Mouse (Mus musculus): ENCODE results near the gene Cacna1i.

DNA sequence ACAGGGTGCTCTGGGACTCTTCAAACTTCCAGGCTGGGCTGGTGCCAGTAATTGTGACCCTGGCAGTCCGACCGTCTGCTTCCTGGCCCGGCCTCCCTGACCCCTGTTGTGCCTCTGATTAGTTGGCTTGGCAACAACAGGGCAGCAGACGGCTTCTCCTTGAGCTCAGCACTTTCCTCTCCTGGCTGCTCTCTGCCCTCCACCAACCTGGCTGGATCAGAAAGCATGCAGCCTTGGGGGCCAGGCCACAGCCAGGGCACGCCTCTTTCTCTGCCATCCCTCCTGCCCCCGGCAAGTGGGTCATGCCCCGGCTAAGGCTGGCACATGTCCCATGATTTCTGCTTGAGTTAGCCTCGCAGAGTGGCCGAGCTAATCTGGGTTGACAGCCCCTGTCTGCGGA, 56.0 kb downstream of the Cacna1i start:
- no peak for TF ChIP-seq CTCF (conservative IDR thresholded peaks at IDR 0.05; ENCODE audit: low read length)
- no peak for TF ChIP-seq NANOG (IDR thresholded peaks at IDR 0.05; ENCODE audit: borderline replicate concordance, low read length)

All from E14TG2a.4 (cell line).